Mouse (Mus musculus) frontal cortex, postnatal 25 days (tissue): ENCODE results near the gene Gpr160.

Experiments
- DNase-seq, 2 experiments: peaks; one replicate each; pipeline ENCODE4 v3.0.0; 2022; ENCODE audit warnings: low spot score in 2 of 2

Gene Gpr160

DNA sequence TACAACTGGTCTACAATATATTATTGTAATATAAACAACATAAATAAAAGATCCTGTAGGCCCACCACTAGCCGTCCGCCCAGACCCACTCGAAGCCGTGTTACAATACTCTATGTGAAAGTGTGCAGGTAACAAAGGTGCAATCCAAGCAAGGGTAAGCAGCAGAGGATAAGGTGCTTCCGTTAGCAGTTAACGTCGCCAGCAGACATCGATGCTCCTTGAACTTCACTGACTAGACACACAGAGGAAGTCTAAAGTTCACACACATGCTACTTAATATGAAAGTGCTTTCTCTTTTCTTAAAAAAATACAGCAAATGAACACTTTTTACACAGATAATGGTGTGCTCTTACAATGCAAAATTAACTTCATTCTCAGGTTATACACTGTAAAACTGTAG, 43.7 kb downstream of the Gpr160 start:
- DNase-seq: no peak

GRCm38 (mm10) chr3:30904658-30905057, 48.9 kb downstream of the Gpr160 start:
- no peak for DNase-seq

DNA sequence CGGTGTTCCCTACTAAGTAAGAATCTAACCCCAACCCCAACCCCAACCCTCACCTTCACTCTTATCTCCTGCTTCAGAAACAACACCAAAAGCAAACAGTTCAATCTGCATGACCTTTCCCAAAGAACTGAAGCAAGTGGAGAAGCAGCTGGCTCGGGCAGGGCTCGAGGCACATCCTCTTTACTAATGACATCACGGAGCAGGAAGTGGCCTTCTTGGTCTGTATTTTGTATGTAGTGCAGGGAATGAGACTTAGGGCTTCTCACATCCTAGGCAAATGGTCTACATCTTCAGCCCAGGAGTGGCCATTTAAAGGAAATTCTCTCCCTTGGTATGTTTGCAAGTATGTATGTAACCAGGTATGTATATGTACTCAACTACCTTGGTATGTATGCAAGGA, 61.4 kb downstream of the Gpr160 start:
- DNase-seq: no peak

DNA sequence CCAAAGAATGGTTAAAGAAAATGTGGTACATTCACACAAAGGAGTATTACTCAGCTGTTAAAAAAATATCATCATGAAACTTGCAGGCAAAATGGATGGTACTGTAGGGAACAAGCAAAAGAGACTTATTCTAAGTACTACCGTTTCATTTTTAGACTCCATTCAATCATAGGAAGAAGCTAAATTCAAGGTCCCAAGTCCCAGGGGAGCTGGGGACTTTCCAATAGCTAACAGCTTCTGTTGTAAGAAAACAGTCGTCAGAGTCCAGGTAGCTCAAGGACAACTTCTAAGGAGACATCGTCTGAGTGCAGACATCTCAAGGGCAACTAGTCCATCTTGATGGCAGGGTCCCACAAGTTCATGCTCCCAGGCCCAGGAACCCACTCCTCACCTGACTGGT, 71.9 kb downstream of the Gpr160 start:
- no peak for DNase-seq

- DNase-seq: no peak
These were observed 74.1 kb downstream of the Gpr160 start for GRCm38 (mm10) chr3:30929828-30930227.

- no peak for DNase-seq
These were observed 78.6 kb downstream of the Gpr160 start for GRCm38 (mm10) chr3:30934384-30934783.
